Mouse (Mus musculus): ENCODE data around the gene Zfp324. TPM values are rescaled to one million over a fixed set of nuclear protein-coding genes. Genes with fewer than 3 reads are reported as not detected.

Zfp324 gene
- polyA plus RNA-seq, 1 experiment from 2014 or later, result 11.0 TPM

DNA sequence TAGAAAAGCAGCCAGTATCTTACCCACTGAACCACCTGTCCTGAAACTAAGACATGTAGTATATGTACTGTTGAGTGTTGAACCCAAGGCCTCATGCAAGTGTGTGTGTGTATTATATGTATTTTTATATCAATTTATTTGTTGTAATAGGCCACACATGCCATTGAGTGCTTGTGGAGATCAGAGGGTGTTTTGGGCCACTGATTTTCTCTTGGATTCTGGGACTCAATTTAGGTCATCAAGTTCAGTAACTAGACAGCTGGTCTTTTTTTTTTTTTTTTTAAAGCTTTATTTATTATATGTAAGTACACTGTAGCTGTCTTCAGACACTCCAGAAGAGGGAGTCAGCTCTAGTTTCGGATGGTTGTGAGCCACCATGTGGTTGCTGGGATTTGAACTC lies 49.6 kb downstream of the Zfp324 start:
- no peak overlapping the region for H3K9ac ChIP-seq
- no peaks in the 10 kb centered on the region for H3K9me3 ChIP-seq
- no peak overlapping the region for H3K27ac ChIP-seq
- no peak for ATAC-seq (ENCODE audit: borderline replicate concordance, extremely low read depth, low FRiP score, low TSS enrichment)
- H3K27me3 ChIP-seq, result no peaks in the 10 kb centered on the region
- H3K4me1 ChIP-seq, result peaks cover 6% of the 10 kb centered on the region
- no peak overlapping the region for H3K4me3 ChIP-seq
- H3K4me2 ChIP-seq, result no peak overlapping the region
- WGBS, result 74% methylated on average over 1 of the region's 1 CpGs
- no peaks in the 10 kb centered on the region for H3K36me3 ChIP-seq

DNA sequence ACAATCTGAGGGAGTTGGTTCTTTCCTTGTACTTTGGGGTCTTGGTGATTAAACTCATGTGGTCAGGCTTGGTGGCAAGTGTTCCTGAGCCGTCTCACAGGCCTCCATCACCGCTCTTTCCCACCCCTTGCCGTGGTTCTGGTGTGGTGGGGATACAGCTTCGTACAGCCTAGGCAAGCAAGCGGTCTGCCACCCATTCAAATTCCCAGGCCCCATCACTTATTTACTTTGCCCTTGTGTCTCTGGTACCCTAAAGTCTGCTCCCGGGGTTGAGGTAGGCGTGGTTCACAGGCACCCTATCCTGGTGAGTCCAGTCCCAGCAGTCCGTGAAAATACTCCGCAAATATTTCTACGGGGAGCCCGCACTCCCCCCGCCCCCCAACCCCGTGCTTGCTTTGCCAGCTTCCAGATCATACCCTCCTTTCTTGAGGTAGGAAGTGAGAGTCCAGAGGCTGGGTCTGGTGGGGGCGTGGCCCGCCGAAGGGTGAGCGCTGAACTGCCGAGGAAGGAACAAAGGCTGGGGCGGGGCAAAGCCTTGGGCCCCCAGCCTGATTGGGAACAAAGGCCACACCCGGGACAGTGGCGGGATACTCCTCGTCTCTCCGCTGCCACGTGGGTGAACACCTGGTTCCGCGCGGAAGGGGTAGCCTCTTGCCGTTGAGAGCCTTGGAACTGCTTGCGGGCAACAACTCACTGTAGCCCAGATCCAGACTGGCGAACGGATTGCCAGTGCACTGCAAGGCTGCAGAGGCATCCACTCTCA lies 57.3 kb downstream of the Zfp324 start:
- Histone ChIP-seq H3K4me1 (peaks cover 20% of the 10 kb centered on the region), H3K4me3 (peak overlapping the region; percentile 96), H3K36me3 (peaks cover 19% of the 10 kb centered on the region), H3K9ac (peak overlapping the region; percentile 98), H3K27me3 (no peaks in the 10 kb centered on the region), H3K27ac (peak overlapping the region; percentile 99), H3K9me3 (no peaks in the 10 kb centered on the region), H3K4me2 (peak overlapping the region; percentile 81)
- peak; percentile 70 for ATAC-seq (ENCODE audit: borderline replicate concordance, extremely low read depth, low FRiP score, low TSS enrichment)
- WGBS, result 3% methylated on average over 31 of the region's 31 CpGs

Other genes starting within 250 kb of the Zfp324 start
- not detected in 2 replicates for gene Vmn2r56, start 230.8 kb upstream of the Zfp324 start, polyA plus RNA-seq (2015; fragmentation: Nextera tagmentation; extraction: Ambion mirVana)
- gene Zscan18, start 162.2 kb upstream of the Zfp324 start, polyA plus RNA-seq (2015; fragmentation: Nextera tagmentation; extraction: Ambion mirVana), result 6.0 and 6.6 TPM in 2 replicates
- 12.5 and 14.2 TPM in 2 replicates for gene Zfp329, start 147.0 kb upstream of the Zfp324 start, polyA plus RNA-seq (2015; fragmentation: Nextera tagmentation; extraction: Ambion mirVana)
- gene Zfp110, start 131.1 kb upstream of the Zfp324 start, polyA plus RNA-seq (2015; fragmentation: Nextera tagmentation; extraction: Ambion mirVana), result 40.0 and 48.4 TPM in 2 replicates
- 4.9 and 5.2 TPM in 2 replicates for gene Zfp128, start 84.7 kb upstream of the Zfp324 start, polyA plus RNA-seq (2015; fragmentation: Nextera tagmentation; extraction: Ambion mirVana)
- gene Zscan22, start 68.0 kb upstream of the Zfp324 start, polyA plus RNA-seq (2015; fragmentation: Nextera tagmentation; extraction: Ambion mirVana), result 16.1 and 17.1 TPM in 2 replicates
- gene Rps5, start 43.5 kb upstream of the Zfp324 start, polyA plus RNA-seq (2015; fragmentation: Nextera tagmentation; extraction: Ambion mirVana), result 1,008 and 1,109 TPM in 2 replicates
- 0.98 and 1.3 TPM in 2 replicates for gene Rnf225, start 38.4 kb upstream of the Zfp324 start, polyA plus RNA-seq (2015; fragmentation: Nextera tagmentation; extraction: Ambion mirVana)
- 9.7 and 10.5 TPM in 2 replicates for gene Zfp446, start 12.0 kb downstream of the Zfp324 start, polyA plus RNA-seq (2015; fragmentation: Nextera tagmentation; extraction: Ambion mirVana)
- gene Slc27a5, start 32.4 kb downstream of the Zfp324 start, polyA plus RNA-seq (2015; fragmentation: Nextera tagmentation; extraction: Ambion mirVana), result 0.09 TPM in 1 of 2 replicates, not detected in the other
- 294 and 302 TPM in 2 replicates for gene Trim28, start 33.3 kb downstream of the Zfp324 start, polyA plus RNA-seq (2015; fragmentation: Nextera tagmentation; extraction: Ambion mirVana)
- 24.8 and 27.8 TPM in 2 replicates for gene Zbtb45, start 44.2 kb downstream of the Zfp324 start, polyA plus RNA-seq (2015; fragmentation: Nextera tagmentation; extraction: Ambion mirVana)
- gene Chmp2a, start 69.0 kb downstream of the Zfp324 start, polyA plus RNA-seq (2015; fragmentation: Nextera tagmentation; extraction: Ambion mirVana), result 138 and 140 TPM in 2 replicates
- 114 and 122 TPM in 2 replicates for gene Ube2m, start 72.4 kb downstream of the Zfp324 start, polyA plus RNA-seq (2015; fragmentation: Nextera tagmentation; extraction: Ambion mirVana)
- 2.9 and 3.1 TPM in 2 replicates for gene Mzf1, start 88.9 kb downstream of the Zfp324 start, polyA plus RNA-seq (2015; fragmentation: Nextera tagmentation; extraction: Ambion mirVana)
- gene Vmn1r85, start 129.3 kb downstream of the Zfp324 start, polyA plus RNA-seq (2015; fragmentation: Nextera tagmentation; extraction: Ambion mirVana), result not detected in 2 replicates
- gene Vmn1r86, start 154.1 kb downstream of the Zfp324 start, polyA plus RNA-seq (2015; fragmentation: Nextera tagmentation; extraction: Ambion mirVana), result not detected in 2 replicates
- not detected in 2 replicates for gene Vmn1r87, start 174.3 kb downstream of the Zfp324 start, polyA plus RNA-seq (2015; fragmentation: Nextera tagmentation; extraction: Ambion mirVana)
- gene Vmn1r88, start 193.7 kb downstream of the Zfp324 start, polyA plus RNA-seq (2015; fragmentation: Nextera tagmentation; extraction: Ambion mirVana), result not detected in 2 replicates
- gene Vmn1r89, start 247.2 kb downstream of the Zfp324 start, polyA plus RNA-seq (2015; fragmentation: Nextera tagmentation; extraction: Ambion mirVana), result not detected in 2 replicates

Measured in lung, embryonic 15.5 days (tissue).